Mouse (Mus musculus) liver, postnatal 0 days (tissue): Measurements from ENCODE around the gene Tmem258.

Experiments
- CTCF ChIP-seq: sonication (generic); IDR thresholded peaks from 2 replicates; pipeline ENCODE4 v1.5.1; 2016; ENCODE audit warnings: antibody characterized with exemption, low read depth
- EP300 ChIP-seq: IDR thresholded peaks from 2 replicates; pipeline ENCODE4 v1.6.1; 2016; ENCODE audit warnings: antibody characterized with exemption, low read depth, mild to moderate bottlenecking

DNA sequence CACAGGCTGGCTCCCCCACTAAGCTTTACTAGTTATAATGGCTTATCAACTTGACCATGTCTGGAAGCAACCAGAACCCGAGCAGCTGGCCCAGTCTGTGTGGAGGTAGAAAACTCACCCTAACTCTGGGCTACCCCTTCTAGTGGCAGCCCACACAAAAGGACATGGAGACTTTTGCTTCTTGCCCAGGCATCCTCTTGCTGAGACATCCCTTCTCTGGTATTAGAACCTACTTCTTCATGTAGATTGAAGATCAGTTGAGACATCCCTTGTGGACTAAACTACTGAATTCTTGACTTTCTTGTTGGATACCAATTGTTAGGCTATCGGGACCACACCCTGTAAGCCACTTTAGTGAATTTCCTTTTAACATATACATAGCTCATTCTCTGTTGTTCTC is 5.5 kb upstream of the Tmem258 start:
- TF ChIP-seq CTCF (no peak), EP300 (no peak)
